Mouse (Mus musculus) adrenal gland, adult 2 months (tissue): ENCODE data around the gene Amot. TPM values are rescaled to one million over a fixed set of nuclear protein-coding genes. Genes with fewer than 3 reads are reported as not detected.

Experiments
- DNase-seq: peaks from one replicate; pipeline ENCODE4 v3.0.0; 2021
- long read RNA-seq: library from polyadenylated mRNA; stranded (forward); transcript quantifications from one replicate; pipeline ENCODE4 v2.0.0, GENCODE M21; 2021
- polyA plus RNA-seq: library from polyadenylated mRNA; depleted of rRNA; stranded (reverse); fragments of >200 nt; gene quantifications from 2 replicates; pipeline ENCODE4 v1.2.3, GENCODE M21; 2012; rRNA removed
- total RNA-seq, 2 experiments: library from RNA; stranded (reverse); gene quantifications; 2 replicates each; pipeline ENCODE4 v1.2.3; 2021

Gene Amot
- total RNA-seq (1 to 10 TPM; 6.9 to 7.0 TPM), polyA plus RNA-seq (5.3 and 7.0 TPM in 2 replicates)
- long read RNA-seq, result 0 reads

- DNase-seq, result peak; percentile 94
Measured at GRCm38 (mm10) chrX:145504717-145505415, at the start of gene Amot. Amot (minus strand) TSS chrX:145505181.

GRCm38 (mm10) chrX:145545060-145545459 is 40.1 kb upstream of the Amot start:
- DNase-seq, result no peak

GRCm38 (mm10) chrX:145543602-145544490 is 38.9 kb upstream of the Amot start:
- DNase-seq, result no peak

- no peak for DNase-seq
Measured at GRCm38 (mm10) chrX:145541050-145541449, 36.1 kb upstream of the Amot start.

GRCm38 (mm10) chrX:145540321-145540720 is 35.3 kb upstream of the Amot start:
- no peak for DNase-seq

- no peak for DNase-seq
Measured at GRCm38 (mm10) chrX:145529602-145530001, 24.6 kb upstream of the Amot start.

GRCm38 (mm10) chrX:145516322-145517066 is 11.5 kb upstream of the Amot start:
- no peak for DNase-seq

GRCm38 (mm10) chrX:145515498-145516158 is 10.6 kb upstream of the Amot start:
- no peak for DNase-seq

- DNase-seq, result no peak
Measured at GRCm38 (mm10) chrX:145510675-145511074, 5.7 kb upstream of the Amot start.

GRCm38 (mm10) chrX:145505457-145506201 is 648 bp upstream of the Amot start:
- peak; percentile 84 for DNase-seq

GRCm38 (mm10) chrX:145501666-145502355 is 3.2 kb downstream of the Amot start:
- DNase-seq, result no peak

GRCm38 (mm10) chrX:145499101-145499500 is 5.9 kb downstream of the Amot start:
- DNase-seq, result no peak

- DNase-seq, result no peak
Measured at GRCm38 (mm10) chrX:145498691-145499090, 6.3 kb downstream of the Amot start.

GRCm38 (mm10) chrX:145497486-145497885 is 7.5 kb downstream of the Amot start:
- DNase-seq, result no peak

- DNase-seq, result no peak
Measured at GRCm38 (mm10) chrX:145495381-145495780, 9.6 kb downstream of the Amot start.

GRCm38 (mm10) chrX:145490821-145491220 is 14.2 kb downstream of the Amot start:
- no peak for DNase-seq

- DNase-seq, result no peak
Measured at GRCm38 (mm10) chrX:145490417-145490816, 14.6 kb downstream of the Amot start.

- no peak for DNase-seq
Measured at GRCm38 (mm10) chrX:145489950-145490349, 15.0 kb downstream of the Amot start.

- DNase-seq, result no peak
Measured at GRCm38 (mm10) chrX:145485495-145485894, 19.5 kb downstream of the Amot start.

- DNase-seq, result no peak
Measured at GRCm38 (mm10) chrX:145483486-145484055, 21.4 kb downstream of the Amot start.
